Mouse (Mus musculus) heart, postnatal 4 days (tissue): ENCODE measurements around the gene Kpna2. TPM values are rescaled to one million over a fixed set of nuclear protein-coding genes. Genes with fewer than 3 reads are reported as not detected.
A peak's percentile ranks its signal among the peaks of the same experiment; 100 is the strongest.

Source experiments
- DNase-seq: peaks from one replicate; pipeline ENCODE4 v3.0.0; 2021
- total RNA-seq, 2 experiments: library from RNA; stranded (reverse); gene quantifications; 2 replicates each; pipeline ENCODE4 v1.2.3; 2021

The Kpna2 gene
- total RNA-seq, 2 experiments from 2014 or later: 179 to 190 TPM

GRCm38 (mm10) chr11:106982351-106982750, 17.0 kb downstream of the Kpna2 start:
- no peak for DNase-seq

GRCm38 (mm10) chr11:106981787-106982186, 17.6 kb downstream of the Kpna2 start:
- DNase-seq: no peak

DNA sequence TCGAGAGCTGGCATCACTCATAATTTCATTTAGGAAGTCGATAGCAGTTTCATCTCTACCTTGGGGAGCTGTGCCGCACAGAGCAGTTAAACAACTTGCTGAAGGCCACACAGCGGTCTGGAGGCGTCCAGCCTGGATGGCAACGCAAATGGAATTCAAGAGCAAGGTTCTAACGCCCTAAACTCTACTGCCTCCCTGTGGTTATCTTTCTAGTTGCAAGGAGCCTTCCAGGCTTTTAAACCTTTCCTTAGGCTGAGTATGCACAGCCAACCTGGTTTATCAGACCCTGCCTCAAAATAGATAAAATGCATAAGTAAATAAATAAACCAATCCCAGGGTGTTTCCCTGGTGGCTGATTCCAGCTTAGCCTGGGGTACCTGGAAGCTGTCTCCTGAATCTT, 18.9 kb downstream of the Kpna2 start:
- peak; percentile 76 for DNase-seq

GRCm38 (mm10) chr11:106976194-106976593, 23.1 kb downstream of the Kpna2 start:
- peak; percentile 89 for DNase-seq

DNA sequence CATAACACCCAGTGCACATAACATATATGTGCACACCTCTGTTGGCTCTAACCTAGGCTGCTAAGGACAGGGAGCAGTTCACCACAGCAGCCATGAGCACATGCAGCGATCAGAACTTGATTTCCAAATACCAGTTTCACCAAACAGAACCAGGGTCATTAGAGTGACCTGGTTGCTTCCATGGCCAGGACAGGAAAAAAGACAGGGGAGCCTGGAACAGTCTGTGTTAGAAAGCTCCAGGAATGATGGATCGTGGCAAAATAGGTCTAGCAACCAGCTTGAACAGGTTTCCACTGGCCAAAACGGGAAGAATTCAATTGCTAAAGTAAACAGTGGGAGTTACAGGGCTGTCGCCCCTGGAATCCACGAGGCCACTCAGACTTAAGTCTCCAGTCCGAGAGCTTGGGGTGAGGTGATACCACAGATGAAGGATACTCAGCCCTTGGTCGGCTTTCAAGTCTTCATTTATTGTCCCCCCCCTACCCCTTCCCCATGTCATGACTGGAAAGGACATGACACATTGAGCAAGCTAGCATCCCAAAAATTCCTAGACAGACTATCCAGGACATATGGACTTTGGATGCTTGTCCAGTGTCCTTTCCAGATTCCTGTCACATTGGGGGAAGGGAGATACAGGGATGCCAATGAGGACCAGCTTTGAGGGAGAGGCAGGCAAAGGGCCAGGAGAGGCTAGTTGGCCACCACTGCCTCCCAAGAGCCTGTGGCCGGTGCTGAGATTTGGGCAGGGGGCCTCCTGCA, 23.7 kb downstream of the Kpna2 start:
- DNase-seq: no peak

- DNase-seq: no peak
Observed at GRCm38 (mm10) chr11:106974440-106974839, 24.9 kb downstream of the Kpna2 start.

- DNase-seq: no peak
Observed at GRCm38 (mm10) chr11:106973016-106973415, 26.3 kb downstream of the Kpna2 start.

DNA sequence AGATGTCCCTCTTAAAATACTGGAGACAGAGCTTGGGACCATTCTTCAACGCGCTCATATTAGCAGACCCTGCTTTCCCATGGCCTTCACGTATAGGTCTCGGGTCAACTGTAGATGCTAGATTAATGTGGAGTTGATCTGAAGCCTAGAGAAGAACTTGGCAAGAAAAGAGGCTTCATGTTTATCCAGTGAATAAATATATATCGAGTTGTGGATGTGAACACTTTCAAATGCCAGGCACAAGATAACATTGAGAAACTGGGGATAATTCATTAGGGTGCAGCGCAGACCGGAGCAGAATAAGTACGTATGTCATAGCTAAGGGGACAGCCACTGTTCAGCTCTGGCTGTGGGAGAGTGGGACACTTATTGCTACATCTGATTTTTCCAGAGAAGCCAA, 29.5 kb downstream of the Kpna2 start:
- DNase-seq: no peak

DNA sequence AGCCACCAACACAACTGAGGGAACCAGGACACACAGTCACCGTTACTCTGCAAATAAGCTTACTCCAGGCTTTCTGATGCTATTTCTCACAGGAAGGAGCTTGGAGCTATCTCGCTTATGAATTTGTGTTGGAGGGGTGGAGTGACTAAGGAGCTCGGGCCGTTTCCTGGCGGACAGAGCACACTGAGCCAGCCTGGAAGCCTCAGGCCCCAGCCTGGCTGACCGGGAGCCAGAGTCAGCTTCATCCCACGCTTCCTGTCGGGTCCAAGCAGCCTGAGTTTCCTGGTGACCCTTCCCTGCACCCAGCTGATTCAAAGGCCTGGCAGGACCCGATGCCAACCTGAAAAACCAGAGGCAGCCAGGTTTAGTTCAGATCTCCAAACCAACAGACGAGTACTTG, 31.7 kb downstream of the Kpna2 start:
- peak; percentile 72 for DNase-seq

DNA sequence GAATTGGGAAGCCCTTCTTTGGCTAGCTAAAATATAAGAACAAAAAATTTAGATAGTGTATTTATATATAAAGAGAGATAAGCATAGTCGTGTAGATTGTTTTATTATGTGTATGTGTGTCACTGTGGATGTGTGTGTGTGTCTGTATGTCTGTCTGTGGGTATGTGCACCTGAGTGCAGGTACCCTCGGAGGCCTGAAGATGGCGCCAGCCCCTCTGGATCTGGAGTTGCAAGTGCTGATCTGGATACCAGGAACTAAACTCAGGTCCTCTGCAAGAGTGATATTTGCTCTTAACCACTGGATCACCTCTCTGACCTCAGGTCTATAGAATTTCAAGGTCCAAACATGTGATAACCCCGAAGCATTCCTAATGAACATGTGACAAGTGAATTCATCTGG, 33.5 kb downstream of the Kpna2 start:
- no peak for DNase-seq

DNA sequence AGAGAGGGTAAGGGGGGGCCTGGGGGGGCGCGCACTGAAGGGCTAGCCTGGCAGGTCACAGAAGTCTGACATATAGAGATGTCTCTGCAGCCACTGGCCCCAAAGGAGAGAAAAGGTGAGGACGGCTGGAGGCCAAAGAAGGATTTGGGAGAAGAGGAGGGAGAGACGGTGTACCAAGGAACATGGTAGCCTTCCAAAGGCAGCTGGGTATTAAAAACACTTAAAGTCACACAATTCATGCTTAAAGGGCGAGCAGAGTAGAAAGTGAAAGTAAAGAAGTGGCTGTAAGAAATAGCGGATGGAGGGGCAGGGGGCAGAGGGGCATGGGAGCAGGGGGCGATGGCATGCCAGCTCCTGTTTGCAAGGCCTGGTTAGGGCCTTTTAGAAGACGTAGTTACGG, 37.0 kb downstream of the Kpna2 start:
- no peak for DNase-seq

DNA sequence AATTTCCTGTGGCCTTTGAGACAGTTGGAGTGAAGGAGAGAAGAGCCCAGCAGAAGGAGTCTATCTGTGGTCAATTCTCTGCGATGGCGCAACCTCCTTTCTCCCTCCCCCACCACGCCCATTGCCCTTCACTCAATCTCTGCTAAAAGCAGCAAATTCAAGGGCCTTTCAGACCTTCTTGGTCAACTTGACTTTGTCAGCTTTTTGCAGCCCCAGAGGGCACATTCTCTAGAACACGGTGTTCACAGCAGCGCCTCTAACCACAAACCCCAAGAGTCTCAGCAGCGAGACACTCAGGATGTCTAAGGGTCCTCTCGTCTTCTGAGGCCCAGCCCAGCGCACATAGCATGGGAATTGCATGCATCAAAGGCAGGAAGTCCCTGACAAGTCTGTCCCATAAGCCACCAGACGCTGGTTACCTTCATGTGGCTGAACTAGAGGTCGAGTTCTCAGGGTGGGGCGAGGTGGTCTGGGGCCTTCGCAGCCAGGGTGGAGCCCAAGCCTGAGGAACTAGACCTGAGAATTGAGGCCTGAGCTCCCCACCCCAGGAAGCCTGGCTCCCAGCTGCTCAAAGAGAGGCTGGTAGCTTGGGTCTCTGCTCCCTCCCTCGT, 37.8 kb downstream of the Kpna2 start:
- no peak for DNase-seq

- no peak for DNase-seq
Observed at GRCm38 (mm10) chr11:106959121-106959520, 40.2 kb downstream of the Kpna2 start.

GRCm38 (mm10) chr11:106958407-106959071, 40.8 kb downstream of the Kpna2 start:
- no peak for DNase-seq

DNA sequence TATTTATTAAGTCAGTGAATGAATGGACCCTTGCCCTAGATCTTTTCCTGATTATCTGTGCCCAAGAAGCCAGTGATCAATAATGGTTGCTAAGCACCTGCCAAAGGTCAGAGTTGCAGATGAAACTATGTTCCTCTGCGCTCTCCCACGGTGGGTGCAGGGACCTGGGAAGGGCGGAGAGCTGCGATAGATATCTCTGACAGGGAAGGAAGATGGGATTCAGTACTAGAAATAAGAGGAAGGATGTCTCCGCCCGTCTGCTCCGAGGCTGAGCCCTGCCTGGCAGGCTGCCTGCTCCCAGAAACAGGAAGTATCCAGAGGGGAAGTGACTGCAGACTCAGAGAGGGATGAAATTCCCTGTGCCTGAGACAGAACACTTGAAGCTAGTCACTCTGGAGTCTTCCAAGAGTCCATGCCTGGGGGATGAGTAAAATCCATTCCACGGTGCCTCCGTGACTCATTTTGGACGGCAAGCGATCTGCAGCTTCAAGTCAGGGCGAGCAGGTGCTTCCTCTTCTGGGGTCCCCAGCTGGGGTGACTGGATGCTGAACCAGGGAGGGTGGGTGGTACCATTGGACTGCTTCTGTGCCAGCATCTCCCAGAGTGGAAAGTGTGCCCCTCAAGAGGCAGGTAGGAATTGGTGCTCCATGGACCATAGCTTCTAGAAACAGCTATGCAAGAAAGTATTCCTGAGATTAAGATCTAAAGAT, 41.9 kb downstream of the Kpna2 start:
- peak; percentile 83 for DNase-seq

- no peak for DNase-seq
Observed at GRCm38 (mm10) chr11:106954566-106954965, 44.8 kb downstream of the Kpna2 start.

GRCm38 (mm10) chr11:106954116-106954515, 45.2 kb downstream of the Kpna2 start:
- no peak for DNase-seq

Other genes starting within 250 kb of the Kpna2 start
- gene Pecam1, start 248.9 kb downstream of the Kpna2 start, total RNA-seq: 100 to 1,000 TPM; 183 TPM
- under 1 TPM; 0.55 to 0.86 TPM for gene Milr1, start 248.3 kb downstream of the Kpna2 start, total RNA-seq
- 1 to 10 TPM; 3.1 to 3.4 TPM for gene Polg2, start 220.0 kb downstream of the Kpna2 start, total RNA-seq
- gene Ddx5, start 210.4 kb downstream of the Kpna2 start, total RNA-seq: 100 to 1,000 TPM; 561 to 583 TPM
- 1 to 10 TPM; 6.8 to 9.3 TPM for gene Cep95, start 210.3 kb downstream of the Kpna2 start, total RNA-seq
- gene Smurf2, start 78.8 kb downstream of the Kpna2 start, total RNA-seq: 10 to 100 TPM; 45.9 to 46.7 TPM
- gene 1810010H24Rik, start 26.1 kb upstream of the Kpna2 start, total RNA-seq: 1 to 10 TPM; 3.7 to 4.0 TPM
- gene Bptf, start 132.6 kb upstream of the Kpna2 start, total RNA-seq: 10 to 100 TPM; 42.0 to 44.8 TPM
- gene Nol11, start 189.8 kb upstream of the Kpna2 start, total RNA-seq: 10 to 100 TPM; 28.5 to 30.8 TPM